Comparison of ENCODE assay signal across 8 mouse cellular contexts in the genomic region with DNA sequence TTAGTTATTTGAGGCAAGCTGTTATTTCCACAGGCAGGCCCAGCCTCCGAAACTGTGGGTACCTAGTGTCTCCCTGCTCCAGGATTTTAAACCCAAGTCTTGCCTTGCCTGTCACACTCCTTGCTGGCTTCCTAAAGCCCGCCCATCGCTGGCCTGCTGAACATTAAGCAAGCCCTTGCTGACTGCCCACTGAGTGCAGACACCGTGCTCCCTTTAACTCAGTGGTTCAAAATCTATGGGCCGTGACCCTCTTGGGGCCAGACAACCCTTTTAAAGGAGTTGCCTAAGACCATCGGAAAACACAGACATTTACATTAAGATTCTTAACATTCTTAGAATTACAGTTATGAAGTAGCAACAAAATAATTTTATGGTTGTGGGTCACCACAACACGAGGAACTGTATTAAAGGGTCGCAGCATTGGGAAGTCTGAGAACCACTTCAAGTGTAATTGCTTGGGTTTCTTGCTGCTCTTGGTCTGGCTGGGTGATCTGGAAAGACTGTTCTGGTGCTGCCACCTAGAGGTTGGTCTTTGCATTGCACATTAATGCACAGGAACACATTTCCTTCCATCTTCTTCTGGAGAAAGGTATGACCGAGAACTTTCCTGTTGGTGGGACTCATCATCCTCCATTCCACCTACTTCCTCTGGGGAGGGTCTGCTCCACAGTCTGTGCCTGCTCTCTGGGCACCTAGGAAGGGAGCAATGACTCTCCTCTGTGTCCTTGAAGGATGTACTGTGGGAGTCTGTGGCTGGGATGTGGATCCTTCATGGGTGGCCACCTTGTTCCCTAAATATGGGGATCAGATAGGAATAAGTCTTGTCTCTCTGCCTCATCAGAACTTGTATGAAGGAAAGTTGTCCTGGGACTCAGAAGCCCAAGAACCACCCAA. TPM values are rescaled to one million over a fixed set of nuclear protein-coding genes. Genes with fewer than 3 reads are reported as not detected.
DNase-seq lines count a peak whose midpoint lies in the region; ATAC-seq and TF ChIP-seq lines count a peak whose summit lies in the region.

No protein-coding gene starts in this region.

- no peak for TF ChIP-seq POLR2A in bone marrow, adult 2 months (IDR thresholded peaks at IDR 0.05; ENCODE audit: borderline replicate concordance, control insufficient read depth, low read depth, low read length)
- TF ChIP-seq POLR2A in embryonic fibroblast, embryonic 13.5 days (IDR thresholded peaks at IDR 0.05; ENCODE audit: low read depth, low read length), result no peak

- no peak overlapping the region for H3K27ac ChIP-seq in bone marrow, adult 2 months (ENCODE audit: control insufficient read depth, insufficient read depth, low read depth, low read length, poor library complexity)
- H3K27ac ChIP-seq in embryonic fibroblast, embryonic 13.5 days (ENCODE audit: insufficient read depth, low read length), result no peak overlapping the region
- no peak overlapping the region for H3K27ac ChIP-seq in heart, embryonic 12.5 days (ENCODE audit: poor library complexity, severe bottlenecking)
- H3K27ac ChIP-seq in lung, embryonic 14.5 days (ENCODE audit: low read depth), result no peak overlapping the region

- H3K36me3 ChIP-seq in E14TG2a.4 (ENCODE audit: insufficient read depth, low read length), result no peaks in the 10 kb centered on the region
- H3K36me3 ChIP-seq in heart, embryonic 12.5 days, result no peaks in the 10 kb centered on the region
- H3K36me3 ChIP-seq in lung, embryonic 14.5 days (ENCODE audit: insufficient read depth), result no peaks in the 10 kb centered on the region

- no peaks in the 10 kb centered on the region for H3K9me3 ChIP-seq in E14TG2a.4 (ENCODE audit: low read length)
- H3K9me3 ChIP-seq in heart, embryonic 12.5 days (replicated peaks), result no peaks in the 10 kb centered on the region
- H3K9me3 ChIP-seq in lung, embryonic 14.5 days (ENCODE audit: low read depth, low read length), result no peaks in the 10 kb centered on the region

- TF ChIP-seq CTCF in E14TG2a.4 (conservative IDR thresholded peaks at IDR 0.05; ENCODE audit: low read length), result peak; percentile 81
- peak; percentile 83 for TF ChIP-seq CTCF in bone marrow, adult 2 months (IDR thresholded peaks at IDR 0.05; ENCODE audit: control insufficient read depth, insufficient read depth, low read length)
- peak; percentile 64; the same call in 1 of the 2 replicates for TF ChIP-seq CTCF in embryonic fibroblast, embryonic 13.5 days (IDR thresholded peaks at IDR 0.05; ENCODE audit: borderline replicate concordance, insufficient read depth, low read length)
- TF ChIP-seq CTCF in lung, embryonic 14.5 days (IDR thresholded peaks at IDR 0.05; ENCODE audit: low read depth), result peak; percentile 96

- peaks cover 16% of the 10 kb centered on the region; the same call in 1 of the 2 replicates for H3K27me3 ChIP-seq in E14TG2a.4 (ENCODE audit: insufficient read depth, low read length)
- no peaks in the 10 kb centered on the region for H3K27me3 ChIP-seq in heart, embryonic 12.5 days (replicated peaks)
- H3K27me3 ChIP-seq in lung, embryonic 14.5 days (ENCODE audit: insufficient read depth, low read length), result no peaks in the 10 kb centered on the region

- DNase-seq in kidney, postnatal 36 days, result peak; percentile 81 to 91
- DNase-seq in lung, embryonic 14.5 days, result peak; percentile 91
- peak; percentile 66 for DNase-seq in retina, adult 2 months (ENCODE audit: low read depth, low spot score)
- peak; percentile 77 for DNase-seq in thymus, postnatal 25 days

- H3K4me2 ChIP-seq in heart, embryonic 12.5 days, result no peak overlapping the region
- no peak overlapping the region for H3K4me2 ChIP-seq in lung, embryonic 14.5 days

- no peak overlapping the region for H3K4me3 ChIP-seq in E14TG2a.4 (replicated peaks; ENCODE audit: low read length)
- H3K4me3 ChIP-seq in bone marrow, adult 2 months (replicated peaks; ENCODE audit: control insufficient read depth, low read depth, low read length), result no peak overlapping the region
- no peak overlapping the region for H3K4me3 ChIP-seq in embryonic fibroblast, embryonic 13.5 days (ENCODE audit: insufficient read depth, low read length)
- no peak overlapping the region for H3K4me3 ChIP-seq in heart, embryonic 12.5 days
- no peak overlapping the region for H3K4me3 ChIP-seq in lung, embryonic 14.5 days (ENCODE audit: low read depth, low read length)

- 44% methylated on average over 9 of the region's 9 CpGs for WGBS in bone marrow, adult 2 months
- WGBS in heart, embryonic 12.5 days, result 49% methylated on average over 9 of the region's 9 CpGs
- WGBS in lung, embryonic 14.5 days, result 50% methylated on average over 9 of the region's 9 CpGs

- no peaks in the 10 kb centered on the region for H3K4me1 ChIP-seq in E14TG2a.4 (replicated peaks; ENCODE audit: low read depth, low read length)
- H3K4me1 ChIP-seq in bone marrow, adult 2 months (ENCODE audit: control insufficient read depth, insufficient read depth, low read length), result peaks cover 5% of the 10 kb centered on the region
- no peaks in the 10 kb centered on the region for H3K4me1 ChIP-seq in embryonic fibroblast, embryonic 13.5 days (ENCODE audit: control insufficient read depth, insufficient read depth, low read length)
- H3K4me1 ChIP-seq in heart, embryonic 12.5 days (replicated peaks), result 0 out of 2 replicates have a peak, but pooled peaks cover 9% of the 10 kb centered on the region
- H3K4me1 ChIP-seq in lung, embryonic 14.5 days (ENCODE audit: insufficient read depth), result no peaks in the 10 kb centered on the region

- peak; percentile 42; the same call in 1 of the 2 replicates for ATAC-seq in heart, embryonic 12.5 days (ENCODE audit: insufficient number of reproducible peaks, low FRiP score)
- ATAC-seq in lung, embryonic 14.5 days (ENCODE audit: insufficient read depth), result peak; percentile 69; the same call in 1 of the 2 replicates

- H3K9ac ChIP-seq in heart, embryonic 12.5 days, result no peak overlapping the region
- H3K9ac ChIP-seq in lung, embryonic 14.5 days, result no peak overlapping the region

RNA-seq across cellular contexts. Expression of gene Snrpd3, which starts 31.0 kb away (rescaled TPM):
- polyA plus RNA-seq in bone marrow, adult 2 months (2011; ENCODE audit: insufficient read depth, insufficient read length, low replicate concordance, missing spikeins), result 139 and 156 TPM in 2 replicates
- polyA plus RNA-seq in embryonic fibroblast, embryonic 13.5 days (2011; ENCODE audit: insufficient read length, low read depth, missing spikeins), result 277 and 317 TPM in 2 replicates
- polyA plus RNA-seq in heart, embryonic 12.5 days (2016; fragmentation: Nextera tagmentation; extraction: Ambion mirVana), result 105 and 106 TPM in 2 replicates
- polyA plus RNA-seq in lung, embryonic 14.5 days (2014; fragmentation: Nextera tagmentation; extraction: Ambion mirVana), result 188 and 202 TPM in 2 replicates

RNA-seq across cellular contexts. Expression of gene Gucd1, which starts 31.4 kb away (rescaled TPM):
- 37.6 and 48.3 TPM in 2 replicates for polyA plus RNA-seq in bone marrow, adult 2 months (2011; ENCODE audit: insufficient read depth, insufficient read length, low replicate concordance, missing spikeins)
- polyA plus RNA-seq in embryonic fibroblast, embryonic 13.5 days (2011; ENCODE audit: insufficient read length, low read depth, missing spikeins), result 16.1 and 18.1 TPM in 2 replicates
- polyA plus RNA-seq in heart, embryonic 12.5 days (2016; fragmentation: Nextera tagmentation; extraction: Ambion mirVana), result 26.8 and 27.9 TPM in 2 replicates
- 30.8 and 32.6 TPM in 2 replicates for polyA plus RNA-seq in lung, embryonic 14.5 days (2014; fragmentation: Nextera tagmentation; extraction: Ambion mirVana)
